Mouse (Mus musculus): ENCODE results near the gene Elf1. TPM values are rescaled to one million over a fixed set of nuclear protein-coding genes. Genes with fewer than 3 reads are reported as not detected.

The Elf1 gene
- polyA plus RNA-seq, 1 experiment from 2014 or later: 3.7 TPM

- Histone ChIP-seq H3K27ac (replicated peaks; ENCODE audit: low read depth, low read length) (no peak overlapping the region), H3K4me2 (ENCODE audit: low read length) (no peak overlapping the region), H3K9me3 (ENCODE audit: control insufficient read depth, low read length) (no peaks in the 10 kb centered on the region), H3K9ac (replicated peaks; ENCODE audit: low read length) (no peak overlapping the region), H3K27me3 (ENCODE audit: control insufficient read depth, insufficient read depth, low read length) (no peaks in the 10 kb centered on the region), H3K4me1 (ENCODE audit: control insufficient read depth, insufficient read depth, low read length) (no peaks in the 10 kb centered on the region), H3K4me3 (replicated peaks; ENCODE audit: low read depth, low read length) (no peak overlapping the region), H3K36me3 (ENCODE audit: control insufficient read depth, insufficient read depth, low read length) (peaks cover 64% of the 10 kb centered on the region)
- DNase-seq: no peak
- WGBS: 85% methylated on average over 4 of the region's 4 CpGs
- no peak for ATAC-seq (ENCODE audit: low FRiP score, low TSS enrichment)
Measured at GRCm38 (mm10) chr14:79596602-79597001, 115.6 kb downstream of the Elf1 start.

GRCm38 (mm10) chr14:79605881-79606280, 124.9 kb downstream of the Elf1 start:
- ATAC-seq (ENCODE audit: low FRiP score, low TSS enrichment) (no peak), DNase-seq (no peak)
- 69% methylated on average over 2 of the region's 2 CpGs for WGBS
- Histone ChIP-seq H3K27me3 (ENCODE audit: control insufficient read depth, insufficient read depth, low read length) (no peaks in the 10 kb centered on the region), H3K4me2 (ENCODE audit: low read length) (no peak overlapping the region), H3K36me3 (ENCODE audit: control insufficient read depth, insufficient read depth, low read length) (peaks cover 79% of the 10 kb centered on the region), H3K27ac (replicated peaks; ENCODE audit: low read depth, low read length) (no peak overlapping the region), H3K9me3 (ENCODE audit: control insufficient read depth, low read length) (no peaks in the 10 kb centered on the region), H3K4me3 (replicated peaks; ENCODE audit: low read depth, low read length) (no peak overlapping the region), H3K4me1 (ENCODE audit: control insufficient read depth, insufficient read depth, low read length) (no peaks in the 10 kb centered on the region), H3K9ac (replicated peaks; ENCODE audit: low read length) (no peak overlapping the region)

GRCm38 (mm10) chr14:79606392-79606791, 125.4 kb downstream of the Elf1 start:
- peaks cover 79% of the 10 kb centered on the region for H3K36me3 ChIP-seq (ENCODE audit: control insufficient read depth, insufficient read depth, low read length)
- H3K9ac ChIP-seq (replicated peaks; ENCODE audit: low read length): no peak overlapping the region
- no peak overlapping the region for H3K27ac ChIP-seq (replicated peaks; ENCODE audit: low read depth, low read length)
- no peaks in the 10 kb centered on the region for H3K9me3 ChIP-seq (ENCODE audit: control insufficient read depth, low read length)
- no peaks in the 10 kb centered on the region for H3K4me1 ChIP-seq (ENCODE audit: control insufficient read depth, insufficient read depth, low read length)
- 92% methylated on average over 6 of the region's 6 CpGs for WGBS
- H3K27me3 ChIP-seq (ENCODE audit: control insufficient read depth, insufficient read depth, low read length): no peaks in the 10 kb centered on the region
- no peak for DNase-seq
- H3K4me2 ChIP-seq (ENCODE audit: low read length): no peak overlapping the region
- ATAC-seq (ENCODE audit: low FRiP score, low TSS enrichment): no peak
- H3K4me3 ChIP-seq (replicated peaks; ENCODE audit: low read depth, low read length): no peak overlapping the region

GRCm38 (mm10) chr14:79606867-79607266, 125.9 kb downstream of the Elf1 start:
- no peak overlapping the region for H3K4me3 ChIP-seq (replicated peaks; ENCODE audit: low read depth, low read length)
- H3K4me1 ChIP-seq (ENCODE audit: control insufficient read depth, insufficient read depth, low read length): no peaks in the 10 kb centered on the region
- no peak overlapping the region for H3K9ac ChIP-seq (replicated peaks; ENCODE audit: low read length)
- DNase-seq: no peak
- no peaks in the 10 kb centered on the region for H3K9me3 ChIP-seq (ENCODE audit: control insufficient read depth, low read length)
- no peak for ATAC-seq (ENCODE audit: low FRiP score, low TSS enrichment)
- H3K27ac ChIP-seq (replicated peaks; ENCODE audit: low read depth, low read length): no peak overlapping the region
- 96% methylated on average over 3 of the region's 3 CpGs for WGBS
- no peaks in the 10 kb centered on the region for H3K27me3 ChIP-seq (ENCODE audit: control insufficient read depth, insufficient read depth, low read length)
- H3K36me3 ChIP-seq (ENCODE audit: control insufficient read depth, insufficient read depth, low read length): peaks cover 78% of the 10 kb centered on the region
- H3K4me2 ChIP-seq (ENCODE audit: low read length): no peak overlapping the region

GRCm38 (mm10) chr14:79607352-79607751, 126.4 kb downstream of the Elf1 start:
- no peaks in the 10 kb centered on the region for H3K9me3 ChIP-seq (ENCODE audit: control insufficient read depth, low read length)
- H3K36me3 ChIP-seq (ENCODE audit: control insufficient read depth, insufficient read depth, low read length): peaks cover 78% of the 10 kb centered on the region
- H3K4me2 ChIP-seq (ENCODE audit: low read length): no peak overlapping the region
- H3K27me3 ChIP-seq (ENCODE audit: control insufficient read depth, insufficient read depth, low read length): no peaks in the 10 kb centered on the region
- H3K4me3 ChIP-seq (replicated peaks; ENCODE audit: low read depth, low read length): no peak overlapping the region
- H3K27ac ChIP-seq (replicated peaks; ENCODE audit: low read depth, low read length): no peak overlapping the region
- DNase-seq (no peak), ATAC-seq (ENCODE audit: low FRiP score, low TSS enrichment) (no peak)
- no peaks in the 10 kb centered on the region for H3K4me1 ChIP-seq (ENCODE audit: control insufficient read depth, insufficient read depth, low read length)
- no peak overlapping the region for H3K9ac ChIP-seq (replicated peaks; ENCODE audit: low read length)
- 97% methylated on average over 4 of the region's 4 CpGs for WGBS

GRCm38 (mm10) chr14:79608286-79608685, 127.3 kb downstream of the Elf1 start:
- ATAC-seq (ENCODE audit: low FRiP score, low TSS enrichment) (no peak), DNase-seq (no peak)
- no peaks in the 10 kb centered on the region for H3K4me1 ChIP-seq (ENCODE audit: control insufficient read depth, insufficient read depth, low read length)
- no peak overlapping the region for H3K27ac ChIP-seq (replicated peaks; ENCODE audit: low read depth, low read length)
- H3K9me3 ChIP-seq (ENCODE audit: control insufficient read depth, low read length): no peaks in the 10 kb centered on the region
- WGBS: 88% methylated on average over 6 of the region's 6 CpGs
- H3K36me3 ChIP-seq (ENCODE audit: control insufficient read depth, insufficient read depth, low read length): peaks cover 78% of the 10 kb centered on the region
- no peak overlapping the region for H3K4me3 ChIP-seq (replicated peaks; ENCODE audit: low read depth, low read length)
- H3K9ac ChIP-seq (replicated peaks; ENCODE audit: low read length): no peak overlapping the region
- H3K27me3 ChIP-seq (ENCODE audit: control insufficient read depth, insufficient read depth, low read length): no peaks in the 10 kb centered on the region
- no peak overlapping the region for H3K4me2 ChIP-seq (ENCODE audit: low read length)

GRCm38 (mm10) chr14:79617121-79617828, 136.3 kb downstream of the Elf1 start:
- Histone ChIP-seq H3K4me2 (ENCODE audit: low read length) (no peak overlapping the region), H3K4me3 (replicated peaks; ENCODE audit: low read depth, low read length) (no peak overlapping the region), H3K27ac (replicated peaks; ENCODE audit: low read depth, low read length) (no peak overlapping the region), H3K27me3 (ENCODE audit: control insufficient read depth, insufficient read depth, low read length) (no peaks in the 10 kb centered on the region), H3K4me1 (ENCODE audit: control insufficient read depth, insufficient read depth, low read length) (no peaks in the 10 kb centered on the region), H3K9me3 (ENCODE audit: control insufficient read depth, low read length) (no peaks in the 10 kb centered on the region), H3K9ac (replicated peaks; ENCODE audit: low read length) (no peak overlapping the region), H3K36me3 (ENCODE audit: control insufficient read depth, insufficient read depth, low read length) (peaks cover 51% of the 10 kb centered on the region)
- ATAC-seq (ENCODE audit: low FRiP score, low TSS enrichment) (no peak; the same call in 1 of the 2 replicates), DNase-seq (peak; percentile 84)
- 83% methylated on average over 8 of the region's 8 CpGs for WGBS

GRCm38 (mm10) chr14:79619802-79620201, 138.8 kb downstream of the Elf1 start:
- WGBS: 85% methylated on average over 7 of the region's 7 CpGs
- Histone ChIP-seq H3K4me1 (ENCODE audit: control insufficient read depth, insufficient read depth, low read length) (no peaks in the 10 kb centered on the region), H3K9ac (replicated peaks; ENCODE audit: low read length) (no peak overlapping the region), H3K27ac (replicated peaks; ENCODE audit: low read depth, low read length) (no peak overlapping the region), H3K27me3 (ENCODE audit: control insufficient read depth, insufficient read depth, low read length) (no peaks in the 10 kb centered on the region), H3K4me2 (ENCODE audit: low read length) (no peak overlapping the region), H3K4me3 (replicated peaks; ENCODE audit: low read depth, low read length) (no peak overlapping the region), H3K9me3 (ENCODE audit: control insufficient read depth, low read length) (no peaks in the 10 kb centered on the region), H3K36me3 (ENCODE audit: control insufficient read depth, insufficient read depth, low read length) (peaks cover 48% of the 10 kb centered on the region)
- no peak for DNase-seq
- ATAC-seq (ENCODE audit: low FRiP score, low TSS enrichment): no peak

- H3K27me3 ChIP-seq (ENCODE audit: control insufficient read depth, insufficient read depth, low read length): no peaks in the 10 kb centered on the region
- H3K9me3 ChIP-seq (ENCODE audit: control insufficient read depth, low read length): no peaks in the 10 kb centered on the region
- H3K4me1 ChIP-seq (ENCODE audit: control insufficient read depth, insufficient read depth, low read length): no peaks in the 10 kb centered on the region
- H3K36me3 ChIP-seq (ENCODE audit: control insufficient read depth, insufficient read depth, low read length): peaks cover 55% of the 10 kb centered on the region
- H3K27ac ChIP-seq (replicated peaks; ENCODE audit: low read depth, low read length): no peak overlapping the region
- no peak overlapping the region for H3K9ac ChIP-seq (replicated peaks; ENCODE audit: low read length)
- ATAC-seq (ENCODE audit: low FRiP score, low TSS enrichment) (no peak), DNase-seq (peak; percentile 26)
- H3K4me3 ChIP-seq (replicated peaks; ENCODE audit: low read depth, low read length): no peak overlapping the region
- H3K4me2 ChIP-seq (ENCODE audit: low read length): no peak overlapping the region
- 59% methylated on average over 3 of the region's 3 CpGs for WGBS
Measured at GRCm38 (mm10) chr14:79621143-79621542, 140.1 kb downstream of the Elf1 start.

Data from midbrain, embryonic 14.5 days (tissue).